Mouse (Mus musculus): ENCODE data around the gene Gm45021.
A peak's percentile ranks its signal among the peaks of the same experiment; 100 is the strongest.

Gene Gm45021

GRCm38 (mm10) chr6:48589194-48589750 lies at the start of gene Gm45021:
Gene Gm45021, plus strand, starts transcription at chr6:48589610.
- DNase-seq (ENCODE audit: low spot score): no peak

- no peak for DNase-seq (ENCODE audit: low spot score)
Measured at GRCm38 (mm10) chr6:48539860-48540259, 49.5 kb upstream of the Gm45021 start.

DNA sequence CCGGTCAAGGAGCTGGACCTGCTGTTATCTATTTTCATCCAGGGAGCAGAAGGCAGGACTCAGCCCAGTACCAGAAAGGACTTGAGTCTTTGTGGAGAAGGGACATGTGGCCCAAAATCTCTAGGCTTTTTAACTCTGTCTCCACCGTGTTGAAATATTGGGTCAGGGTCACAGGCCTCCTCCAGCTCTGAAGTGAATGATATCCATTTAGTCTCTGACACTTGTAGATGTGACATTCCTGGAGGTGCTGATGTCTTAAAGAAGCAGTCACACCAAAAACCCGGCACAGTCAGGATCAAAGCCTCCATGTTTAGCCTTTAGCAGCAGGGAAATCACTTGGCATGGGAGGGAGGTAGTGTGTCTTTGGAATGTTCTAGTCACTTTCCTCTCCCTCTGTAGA lies 48.7 kb upstream of the Gm45021 start:
- DNase-seq (ENCODE audit: low spot score): no peak

- no peak for DNase-seq (ENCODE audit: low spot score)
Measured at GRCm38 (mm10) chr6:48541560-48542450, 47.6 kb upstream of the Gm45021 start.

DNA sequence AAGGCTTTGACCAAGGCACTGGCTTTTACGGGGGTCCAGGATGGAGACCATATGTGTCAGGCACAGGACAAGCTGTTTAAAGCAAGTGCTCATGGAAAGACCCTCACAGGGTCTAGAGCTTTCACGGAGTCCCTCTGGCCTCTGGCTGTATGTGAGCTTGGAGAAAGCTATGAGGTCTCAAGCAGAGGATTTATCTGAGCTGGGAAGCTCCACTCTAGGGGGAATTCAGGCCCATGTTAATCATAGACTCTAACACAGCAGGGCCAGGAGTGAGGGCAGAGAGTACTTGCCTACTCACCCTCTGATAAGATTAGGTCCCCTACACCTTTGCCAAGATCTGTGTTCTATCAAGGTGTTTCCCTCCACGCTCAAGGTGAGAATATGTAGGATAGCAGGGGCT lies 46.8 kb upstream of the Gm45021 start:
- DNase-seq (ENCODE audit: low spot score): no peak

GRCm38 (mm10) chr6:48545251-48545650 lies 44.2 kb upstream of the Gm45021 start:
- DNase-seq (ENCODE audit: low spot score): no peak

DNA sequence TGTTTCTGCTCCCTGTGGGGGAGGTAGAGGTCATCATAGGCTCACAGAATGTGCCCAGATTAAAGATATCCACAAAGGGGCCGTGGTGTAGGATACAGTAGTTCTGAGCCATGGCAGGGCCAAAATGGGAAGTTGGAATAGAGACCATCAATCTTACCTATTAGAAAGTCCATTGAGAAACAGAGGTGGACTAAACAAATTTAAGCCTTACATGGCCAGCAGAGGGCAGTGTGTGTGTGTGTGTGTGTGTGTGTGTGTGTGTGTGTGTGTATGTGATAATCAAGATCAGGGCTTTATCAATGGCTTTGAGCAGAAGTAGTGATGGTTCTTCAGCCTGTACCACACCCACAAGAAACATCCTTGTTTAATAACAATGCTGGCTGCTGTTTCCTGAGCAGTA lies 43.1 kb upstream of the Gm45021 start:
- peak; percentile 62 for DNase-seq (ENCODE audit: low spot score)

DNA sequence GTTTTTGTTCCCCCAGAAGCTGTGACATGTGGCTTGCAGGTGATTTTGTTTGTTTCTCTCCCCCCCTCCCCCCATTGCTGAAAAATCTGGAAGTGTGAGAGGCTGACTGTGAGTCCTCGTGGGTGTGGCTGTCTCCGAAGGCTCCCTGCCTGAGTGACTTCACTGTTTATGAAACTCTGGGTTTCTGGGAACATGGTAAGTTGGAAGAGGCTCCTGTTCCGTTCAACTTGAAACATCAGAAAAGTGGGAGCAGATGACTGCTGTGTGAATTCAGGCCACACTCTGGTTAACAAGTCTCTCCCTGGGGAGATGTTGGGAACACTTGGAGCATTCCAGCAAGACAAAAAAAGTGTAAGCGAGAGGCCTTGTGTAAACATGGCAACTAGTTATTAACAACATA lies 42.6 kb upstream of the Gm45021 start:
- no peak for DNase-seq (ENCODE audit: low spot score)

DNA sequence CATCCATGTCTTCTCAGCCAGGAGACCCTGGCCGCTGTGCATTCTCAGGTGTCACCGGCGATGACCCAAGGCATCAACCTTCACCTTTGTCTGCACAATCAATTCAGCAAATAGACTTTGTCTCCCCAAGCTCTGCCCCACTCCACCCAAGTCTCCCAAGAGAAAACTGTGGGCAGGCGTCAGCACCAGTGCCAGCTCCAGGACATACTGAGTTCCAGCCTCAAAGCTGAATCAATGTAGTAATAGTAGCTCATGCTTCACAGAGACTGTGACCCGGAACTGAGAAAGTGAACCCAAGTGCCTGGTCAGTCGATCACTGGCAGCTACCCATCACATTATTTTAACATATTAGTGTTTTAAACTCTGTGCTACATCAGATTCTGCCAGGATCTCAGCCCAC lies 41.1 kb upstream of the Gm45021 start:
- no peak for DNase-seq (ENCODE audit: low spot score)

DNA sequence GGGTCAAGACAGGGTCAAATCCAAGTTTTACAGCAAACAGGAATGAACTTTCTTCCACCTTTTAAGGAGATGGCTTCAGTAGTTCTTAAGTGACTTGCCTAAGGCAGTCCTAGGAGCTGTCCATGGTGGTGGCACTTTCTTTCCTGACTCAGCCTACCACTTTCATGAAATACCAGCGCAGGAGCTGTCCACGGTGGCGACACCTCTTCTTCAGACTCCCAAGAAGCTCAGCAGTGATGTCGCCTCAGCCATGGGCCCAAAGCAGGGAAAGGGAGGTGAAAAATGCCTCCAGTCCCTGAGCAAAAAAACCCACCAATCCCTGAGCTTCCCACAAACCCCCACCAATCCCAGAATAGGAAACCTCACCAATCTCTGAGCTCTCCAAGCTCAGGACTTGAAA lies 36.5 kb upstream of the Gm45021 start:
- no peak for DNase-seq (ENCODE audit: low spot score)

- DNase-seq (ENCODE audit: low spot score): no peak
Measured at GRCm38 (mm10) chr6:48553819-48554218, 35.6 kb upstream of the Gm45021 start.

- peak; percentile 93 for DNase-seq (ENCODE audit: low spot score)
Measured at GRCm38 (mm10) chr6:48554280-48555103, 34.9 kb upstream of the Gm45021 start, which contains the start of gene Lrrc61. Gene Lrrc61, plus strand, starts transcription at chr6:48554796.

DNA sequence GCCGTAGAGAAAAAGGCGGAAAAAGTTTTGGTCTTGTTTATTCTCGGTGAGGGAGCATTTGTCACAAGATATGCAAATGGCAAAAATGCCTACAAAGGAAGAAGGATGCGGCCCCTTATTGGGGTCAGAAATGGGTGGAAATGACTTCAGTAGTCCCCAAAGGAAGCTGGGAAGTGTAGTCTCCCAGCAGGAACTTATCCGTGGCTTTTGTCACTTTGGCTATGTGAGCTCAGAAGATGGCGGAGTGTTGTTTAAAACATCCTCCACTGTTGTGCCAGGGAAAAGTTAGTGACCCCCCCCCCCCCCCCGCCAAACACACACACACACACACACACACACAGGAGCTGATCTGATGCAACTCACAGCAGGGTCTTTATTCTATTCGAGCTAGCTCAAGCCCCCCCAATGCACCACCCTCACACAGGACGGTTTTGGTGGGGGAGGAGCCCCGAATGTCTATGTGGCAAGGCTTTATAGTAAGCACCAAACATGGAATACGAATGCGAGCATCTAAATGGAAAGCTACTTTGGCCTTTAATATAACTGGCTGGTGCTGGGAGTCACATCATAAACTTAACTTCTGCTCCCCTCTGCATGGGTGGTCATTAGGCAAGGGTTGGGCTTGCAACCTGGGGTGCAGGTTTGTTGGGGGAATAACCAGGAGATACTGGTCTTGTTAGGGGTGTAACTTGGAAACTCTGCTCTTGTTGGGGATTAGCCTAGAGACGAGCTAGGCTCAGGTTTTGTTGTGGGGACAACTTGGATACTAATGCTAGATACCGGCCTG lies 34.1 kb upstream of the Gm45021 start:
- DNase-seq (ENCODE audit: low spot score): peak; percentile 79

- DNase-seq (ENCODE audit: low spot score): no peak
Measured at GRCm38 (mm10) chr6:48555956-48556355, 33.5 kb upstream of the Gm45021 start.

- DNase-seq (ENCODE audit: low spot score): no peak
Measured at GRCm38 (mm10) chr6:48565693-48566310, 23.6 kb upstream of the Gm45021 start.

- no peak for DNase-seq (ENCODE audit: low spot score)
Measured at GRCm38 (mm10) chr6:48566312-48566711, 23.1 kb upstream of the Gm45021 start.

GRCm38 (mm10) chr6:48568036-48568984 lies 21.1 kb upstream of the Gm45021 start:
- no peak for DNase-seq (ENCODE audit: low spot score)

- no peak for DNase-seq (ENCODE audit: low spot score)
Measured at GRCm38 (mm10) chr6:48569065-48569807, 20.2 kb upstream of the Gm45021 start.

GRCm38 (mm10) chr6:48572014-48572413 lies 17.4 kb upstream of the Gm45021 start:
- DNase-seq (ENCODE audit: low spot score): no peak

All from retina, embryonic 14.5 days (tissue).